Mouse (Mus musculus): Measurements from ENCODE around the gene Twf1. TPM values are rescaled to one million over a fixed set of nuclear protein-coding genes. Genes with fewer than 3 reads are reported as not detected.
A peak's percentile ranks its signal among the peaks of the same experiment; 100 is the strongest.

The Twf1 gene
- total RNA-seq, 1 experiment = 45.6 TPM

GRCm38 (mm10) chr15:94584738-94585137 is 5.0 kb downstream of the Twf1 start:
- DNase-seq (ENCODE audit: low read depth, low spot score) = no peak
- TF ChIP-seq ZC3H11A (IDR thresholded peaks at IDR 0.05; ENCODE audit: borderline replicate concordance, low read depth, low read length) (no peak), CHD2 (IDR thresholded peaks at IDR 0.05; ENCODE audit: low read depth, low read length) (no peak), MAFK (IDR thresholded peaks at IDR 0.05; ENCODE audit: insufficient read depth, low read depth, low read length) (no peak), HCFC1 (IDR thresholded peaks at IDR 0.05; ENCODE audit: borderline replicate concordance, insufficient read depth, low read length) (no peak), ZNF384 (IDR thresholded peaks at IDR 0.05; ENCODE audit: low read depth, low read length) (no peak)
- H3K9ac ChIP-seq (ENCODE audit: insufficient read depth, low read depth, low read length, poor library complexity, severe bottlenecking) = no peak overlapping the region
- peaks cover 3% of the 10 kb centered on the region in 2 experiments; a peak in 2 of 4 replicates for H3K4me1 ChIP-seq (ENCODE audit: control insufficient read depth in 2 of 2, insufficient read depth in 2 of 2, low read length in 2 of 2, poor library complexity in 1 of 2)
- in situ Hi-C loops (cut with MboI; ENCODE audit: low sequenced_read_pairs in 2 of 2, unreplicated experiment in 2 of 2) = no loop called here
- H3K9me3 ChIP-seq (ENCODE audit: control insufficient read depth, insufficient read depth, low read depth, low read length) = no peaks in the 10 kb centered on the region
- no peak overlapping the region; a peak in 1 of 4 replicates for H3K4me3 ChIP-seq (ENCODE audit: insufficient read depth in 1 of 2, low read depth in 1 of 2, low read length in 2 of 2, poor library complexity in 1 of 2, severe bottlenecking in 1 of 2)
- H3K27ac ChIP-seq (ENCODE audit: insufficient read depth, low read depth, low read length, poor library complexity, severe bottlenecking) = no peak overlapping the region; the same call in 1 of the 2 replicates
- H3K36me3 ChIP-seq (ENCODE audit: control insufficient read depth, insufficient read depth, low read length, poor library complexity, severe bottlenecking) = peaks cover 43% of the 10 kb centered on the region

GRCm38 (mm10) chr15:94583153-94583552 is 6.5 kb downstream of the Twf1 start:
- TF ChIP-seq ZNF384 (IDR thresholded peaks at IDR 0.05; ENCODE audit: low read depth, low read length) = no peak
- TF ChIP-seq MAFK (IDR thresholded peaks at IDR 0.05; ENCODE audit: insufficient read depth, low read depth, low read length) = no peak
- no peak for TF ChIP-seq ZC3H11A (IDR thresholded peaks at IDR 0.05; ENCODE audit: borderline replicate concordance, low read depth, low read length)
- no peak for TF ChIP-seq CHD2 (IDR thresholded peaks at IDR 0.05; ENCODE audit: low read depth, low read length)
- TF ChIP-seq HCFC1 (IDR thresholded peaks at IDR 0.05; ENCODE audit: borderline replicate concordance, insufficient read depth, low read length) = no peak
- in situ Hi-C loops (cut with MboI; ENCODE audit: low sequenced_read_pairs in 2 of 2, unreplicated experiment in 2 of 2) = no loop called here
- DNase-seq (ENCODE audit: low read depth, low spot score) = no peak

GRCm38 (mm10) chr15:94582000-94582593 is 7.6 kb downstream of the Twf1 start:
- no peak for DNase-seq (ENCODE audit: low read depth, low spot score)
- H3K9ac ChIP-seq (ENCODE audit: insufficient read depth, low read depth, low read length, poor library complexity, severe bottlenecking) = no peak overlapping the region
- H3K4me1 ChIP-seq (ENCODE audit: control insufficient read depth in 2 of 2, insufficient read depth in 2 of 2, low read length in 2 of 2, poor library complexity in 1 of 2) = peaks cover 0 to 3% of the 10 kb centered on the region in 2 experiments; a peak in 1 of 4 replicates
- H3K27ac ChIP-seq (ENCODE audit: insufficient read depth, low read depth, low read length, poor library complexity, severe bottlenecking) = no peak overlapping the region
- peaks cover 50% of the 10 kb centered on the region for H3K36me3 ChIP-seq (ENCODE audit: control insufficient read depth, insufficient read depth, low read length, poor library complexity, severe bottlenecking)
- H3K4me3 ChIP-seq (ENCODE audit: insufficient read depth in 1 of 2, low read depth in 1 of 2, low read length in 2 of 2, poor library complexity in 1 of 2, severe bottlenecking in 1 of 2) = no peak overlapping the region
- in situ Hi-C loops (cut with MboI; ENCODE audit: low sequenced_read_pairs in 2 of 2, unreplicated experiment in 2 of 2) = no loop called here
- H3K9me3 ChIP-seq (ENCODE audit: control insufficient read depth, insufficient read depth, low read depth, low read length) = no peaks in the 10 kb centered on the region
- TF ChIP-seq MAFK (IDR thresholded peaks at IDR 0.05; ENCODE audit: insufficient read depth, low read depth, low read length) (peak; percentile 87), ZNF384 (IDR thresholded peaks at IDR 0.05; ENCODE audit: low read depth, low read length) (no peak), ZC3H11A (IDR thresholded peaks at IDR 0.05; ENCODE audit: borderline replicate concordance, low read depth, low read length) (no peak)

More at GRCm38 (mm10) chr15:94583153-94583552, 6.5 kb downstream of the Twf1 start:
- Histone ChIP-seq H3K4me1 (ENCODE audit: control insufficient read depth in 2 of 2, insufficient read depth in 2 of 2, low read length in 2 of 2, poor library complexity in 1 of 2) (peaks cover 0 to 3% of the 10 kb centered on the region in 2 experiments; a peak in 1 of 4 replicates), H3K9ac (ENCODE audit: insufficient read depth, low read depth, low read length, poor library complexity, severe bottlenecking) (no peak overlapping the region), H3K9me3 (ENCODE audit: control insufficient read depth, insufficient read depth, low read depth, low read length) (no peaks in the 10 kb centered on the region), H3K4me3 (ENCODE audit: insufficient read depth in 1 of 2, low read depth in 1 of 2, low read length in 2 of 2, poor library complexity in 1 of 2, severe bottlenecking in 1 of 2) (no peak overlapping the region), H3K36me3 (ENCODE audit: control insufficient read depth, insufficient read depth, low read length, poor library complexity, severe bottlenecking) (peaks cover 48% of the 10 kb centered on the region), H3K27ac (ENCODE audit: insufficient read depth, low read depth, low read length, poor library complexity, severe bottlenecking) (no peak overlapping the region)

- in situ Hi-C loops (cut with MboI; ENCODE audit: low sequenced_read_pairs in 2 of 2, unreplicated experiment in 2 of 2) = no loop called here
- TF ChIP-seq ZNF384 (IDR thresholded peaks at IDR 0.05; ENCODE audit: low read depth, low read length) = no peak
- TF ChIP-seq MAFK (IDR thresholded peaks at IDR 0.05; ENCODE audit: insufficient read depth, low read depth, low read length) = no peak
- no peak for TF ChIP-seq CHD2 (IDR thresholded peaks at IDR 0.05; ENCODE audit: low read depth, low read length)
- no peak for TF ChIP-seq ZC3H11A (IDR thresholded peaks at IDR 0.05; ENCODE audit: borderline replicate concordance, low read depth, low read length)
- TF ChIP-seq HCFC1 (IDR thresholded peaks at IDR 0.05; ENCODE audit: borderline replicate concordance, insufficient read depth, low read length) = no peak
- Histone ChIP-seq H3K9ac (ENCODE audit: insufficient read depth, low read depth, low read length, poor library complexity, severe bottlenecking) (no peak overlapping the region; the same call in 1 of the 2 replicates), H3K36me3 (ENCODE audit: control insufficient read depth, insufficient read depth, low read length, poor library complexity, severe bottlenecking) (peaks cover 7% of the 10 kb centered on the region), H3K9me3 (ENCODE audit: control insufficient read depth, insufficient read depth, low read depth, low read length) (no peaks in the 10 kb centered on the region), H3K4me3 (ENCODE audit: insufficient read depth in 1 of 2, low read depth in 1 of 2, low read length in 2 of 2, poor library complexity in 1 of 2, severe bottlenecking in 1 of 2) (no peak overlapping the region), H3K4me1 (ENCODE audit: control insufficient read depth in 2 of 2, insufficient read depth in 2 of 2, low read length in 2 of 2, poor library complexity in 1 of 2) (peaks cover 2 to 5% of the 10 kb centered on the region in 2 experiments; a peak in 2 of 4 replicates), H3K27ac (ENCODE audit: insufficient read depth, low read depth, low read length, poor library complexity, severe bottlenecking) (no peak overlapping the region)
- no peak for DNase-seq (ENCODE audit: low read depth, low spot score)
These were observed 15.0 kb downstream of the Twf1 start for GRCm38 (mm10) chr15:94574566-94575268.

Data from ES-E14 (cell line).